Mouse (Mus musculus): Measurements from ENCODE around the gene Mutyh.

Gene Mutyh

DNA sequence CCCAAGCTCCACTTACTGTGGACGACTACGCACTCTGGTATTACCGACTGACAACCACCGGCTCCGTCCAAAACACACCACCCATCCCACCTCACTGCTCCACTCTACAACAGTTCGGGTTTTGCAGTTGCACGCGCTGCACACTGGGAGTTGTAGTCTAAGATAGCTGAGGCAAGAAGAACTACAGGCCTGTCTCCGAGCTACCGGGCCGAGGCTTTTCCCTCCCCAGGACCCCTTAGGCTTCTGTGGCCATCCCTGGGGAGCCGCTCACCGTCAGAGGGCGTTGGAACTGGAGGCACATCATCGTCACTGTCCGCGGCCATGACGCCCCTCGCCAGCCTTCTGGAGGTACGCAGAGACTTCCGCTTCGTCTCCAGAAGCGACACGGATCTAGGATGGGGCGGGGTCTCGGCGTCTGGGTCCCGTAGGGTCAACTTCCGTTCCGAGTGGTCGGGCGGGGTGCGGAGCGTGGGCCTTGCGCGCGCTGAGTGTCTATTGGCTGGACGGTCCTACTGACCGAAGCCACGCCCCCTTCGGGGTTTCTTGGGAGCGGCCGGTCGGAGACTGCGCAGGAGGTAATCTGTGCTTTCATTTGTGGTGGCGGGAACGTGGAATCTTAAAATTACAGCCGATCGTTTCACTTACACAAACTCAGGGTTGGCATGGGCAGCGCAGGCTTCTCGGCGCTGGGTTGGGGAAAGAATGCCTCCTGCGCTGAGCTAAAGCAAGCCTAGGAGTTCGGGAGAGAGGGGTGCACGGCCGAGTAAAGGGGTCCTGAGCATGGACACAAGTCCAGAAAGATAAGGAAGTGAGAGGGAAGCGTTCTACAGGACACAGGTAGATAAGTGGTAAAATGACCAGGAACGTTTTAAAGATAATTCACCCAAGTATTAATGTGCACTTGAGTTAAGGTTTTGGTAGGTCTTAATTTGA, at the start of gene Mutyh, which contains the start of gene Toe1:
Mutyh (plus strand) TSS at position 527 of the 933 bp plus-strand sequence.
Toe1 (minus strand) TSS at position 444 of the 933 bp plus-strand sequence.
- DNase-seq (ENCODE audit: extremely low read depth, low read depth, low spot score), result no peak

DNA sequence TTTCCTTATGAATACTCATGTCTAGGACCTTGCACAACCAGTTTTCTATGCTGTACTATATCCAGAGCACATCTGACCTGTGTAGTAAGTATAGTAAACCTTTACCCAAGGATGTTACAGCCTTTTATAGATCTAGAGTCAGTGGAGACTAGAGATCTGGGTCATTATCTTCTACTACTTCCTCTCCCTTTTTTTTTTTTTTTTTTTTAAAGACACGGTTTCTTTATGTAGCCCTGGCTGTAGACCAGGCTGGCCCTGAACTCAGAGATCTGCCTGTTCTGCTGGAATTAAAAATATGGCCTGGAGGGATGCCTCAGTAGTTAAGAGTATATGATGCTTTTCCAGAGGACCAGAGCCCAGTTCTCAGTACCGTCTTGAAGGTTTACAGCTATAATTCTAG, 45.6 kb upstream of the Mutyh start:
- DNase-seq (ENCODE audit: extremely low read depth, low read depth, low spot score), result no peak

GRCm38 (mm10) chr4:116764001-116764400, 43.5 kb upstream of the Mutyh start:
- no peak for DNase-seq (ENCODE audit: extremely low read depth, low read depth, low spot score)

DNA sequence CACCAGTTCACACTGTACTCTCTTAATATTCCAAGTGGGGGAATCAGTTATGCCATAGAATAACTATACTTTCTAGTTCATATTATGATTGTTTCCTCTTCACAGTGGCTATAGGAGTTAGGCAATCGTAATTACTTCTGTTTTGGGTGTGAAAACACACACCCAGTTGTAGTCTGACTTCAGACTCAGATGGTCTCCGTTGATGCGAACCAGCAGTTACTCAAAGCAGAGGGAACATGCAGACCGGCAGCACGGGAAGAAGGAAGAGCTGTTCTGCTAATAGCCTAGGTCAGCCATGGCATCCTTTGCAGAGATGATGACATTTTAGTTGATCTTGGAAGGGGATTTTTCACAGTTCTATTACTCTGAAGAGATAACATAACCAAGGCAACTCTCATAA, 39.0 kb upstream of the Mutyh start:
- no peak for DNase-seq (ENCODE audit: extremely low read depth, low read depth, low spot score)

GRCm38 (mm10) chr4:116769060-116769459, 38.5 kb upstream of the Mutyh start:
- DNase-seq (ENCODE audit: extremely low read depth, low read depth, low spot score), result no peak

- no peak for DNase-seq (ENCODE audit: extremely low read depth, low read depth, low spot score)
Measured at GRCm38 (mm10) chr4:116776391-116776790, 31.1 kb upstream of the Mutyh start.

GRCm38 (mm10) chr4:116777079-116777478, 30.4 kb upstream of the Mutyh start:
- DNase-seq (ENCODE audit: extremely low read depth, low read depth, low spot score), result no peak

GRCm38 (mm10) chr4:116780541-116780940, 27.0 kb upstream of the Mutyh start:
- no peak for DNase-seq (ENCODE audit: extremely low read depth, low read depth, low spot score)

DNA sequence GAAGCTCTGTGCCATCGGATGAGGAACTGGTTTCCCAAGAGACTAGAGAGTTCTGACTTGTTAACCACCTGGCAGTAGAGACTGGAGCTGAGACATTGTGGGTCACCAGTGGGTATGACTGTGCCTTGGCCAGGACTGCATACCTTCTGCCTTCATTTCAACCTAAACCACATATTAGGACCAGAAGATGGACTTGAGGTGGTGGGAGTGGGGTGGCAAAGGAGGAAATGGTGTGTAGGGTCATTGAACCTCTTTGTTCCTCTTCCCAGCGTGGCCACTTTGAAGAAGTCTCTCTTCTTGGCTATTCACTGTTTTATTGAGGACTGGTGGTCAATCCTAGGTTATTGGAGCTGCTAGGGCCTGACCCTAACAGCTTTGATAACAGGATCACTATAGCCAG, 26.2 kb upstream of the Mutyh start:
- DNase-seq (ENCODE audit: extremely low read depth, low read depth, low spot score), result no peak

GRCm38 (mm10) chr4:116782171-116782570, 25.4 kb upstream of the Mutyh start:
- no peak for DNase-seq (ENCODE audit: extremely low read depth, low read depth, low spot score)

- no peak for DNase-seq (ENCODE audit: extremely low read depth, low read depth, low spot score)
Measured at GRCm38 (mm10) chr4:116786587-116786986, 20.9 kb upstream of the Mutyh start.

GRCm38 (mm10) chr4:116787985-116788760, 19.4 kb upstream of the Mutyh start:
- no peak for DNase-seq (ENCODE audit: extremely low read depth, low read depth, low spot score)

DNA sequence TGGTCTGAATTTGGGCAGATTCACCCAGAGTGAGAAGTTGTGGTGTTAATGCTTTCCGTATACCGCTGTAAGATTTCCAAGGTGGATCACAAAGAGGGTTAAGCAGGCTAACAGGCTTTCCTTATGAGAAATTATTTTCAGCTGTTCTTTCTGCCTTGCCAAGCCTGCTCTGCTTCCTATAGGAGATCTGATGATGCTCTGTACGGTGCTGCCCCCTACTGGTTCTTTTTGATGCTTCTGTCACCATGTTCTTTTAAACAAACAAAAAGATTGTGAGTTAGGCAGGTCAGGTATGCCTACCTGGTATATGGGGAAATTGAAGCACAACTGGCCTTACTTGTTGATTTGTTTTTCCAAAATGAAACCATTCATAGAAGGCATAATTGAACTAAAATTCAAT, 18.6 kb upstream of the Mutyh start:
- no peak for DNase-seq (ENCODE audit: extremely low read depth, low read depth, low spot score)

- no peak for DNase-seq (ENCODE audit: extremely low read depth, low read depth, low spot score)
Measured at GRCm38 (mm10) chr4:116792453-116792852, 15.1 kb upstream of the Mutyh start.

DNA sequence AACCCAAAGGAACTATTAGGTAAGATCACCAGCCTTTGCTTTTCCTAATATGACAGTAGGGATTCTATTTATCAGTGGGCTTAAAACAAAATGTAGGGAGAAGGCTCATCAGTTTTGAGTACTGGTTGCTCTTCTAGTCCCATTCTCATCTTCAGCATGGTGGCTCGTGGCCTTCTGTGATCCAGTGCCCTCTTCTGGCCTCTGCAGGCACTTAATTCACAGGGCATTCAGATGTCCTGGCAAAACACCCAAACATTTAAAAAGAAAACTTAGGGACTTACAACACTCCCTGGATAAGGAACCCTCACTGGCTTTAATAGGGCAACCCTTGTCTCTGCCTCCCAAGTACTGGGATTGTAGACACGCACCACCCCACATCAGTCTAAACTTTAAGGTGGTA, 13.2 kb upstream of the Mutyh start:
- DNase-seq (ENCODE audit: extremely low read depth, low read depth, low spot score), result no peak

DNA sequence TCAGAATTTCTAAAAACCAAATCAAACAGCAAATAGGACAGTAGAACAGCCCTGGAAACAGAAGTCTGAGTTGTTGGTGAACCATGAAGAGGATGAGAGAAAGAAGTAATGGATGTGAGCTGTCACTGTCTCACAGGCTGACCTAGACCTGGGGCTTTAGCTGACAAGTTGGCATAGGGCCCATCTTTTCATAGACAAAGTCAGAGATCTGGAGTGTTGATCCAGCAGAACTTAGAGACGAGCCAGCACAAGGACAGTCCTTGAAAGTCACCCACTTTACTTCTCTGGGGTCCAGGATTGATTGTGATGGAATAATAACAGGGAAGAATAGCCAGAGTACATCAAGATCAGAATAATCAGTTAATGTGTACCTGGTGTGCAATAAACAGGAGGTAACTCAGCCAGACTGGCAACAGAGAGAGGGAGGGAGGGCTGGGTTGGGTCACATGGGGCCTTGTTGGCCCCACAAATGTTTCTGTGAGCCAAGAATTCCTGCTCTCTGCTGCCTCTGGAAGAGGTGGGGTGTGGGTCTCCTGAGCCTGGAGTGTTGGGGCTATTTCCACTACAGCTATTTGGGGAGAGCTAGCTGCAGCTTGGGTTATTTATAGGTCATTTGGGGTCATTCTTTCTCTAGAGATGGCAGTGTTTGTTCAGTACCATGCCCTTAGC, 10.9 kb upstream of the Mutyh start:
- DNase-seq (ENCODE audit: extremely low read depth, low read depth, low spot score), result no peak

- DNase-seq (ENCODE audit: extremely low read depth, low read depth, low spot score), result no peak
Measured at GRCm38 (mm10) chr4:116799901-116800300, 7.6 kb upstream of the Mutyh start.

DNA sequence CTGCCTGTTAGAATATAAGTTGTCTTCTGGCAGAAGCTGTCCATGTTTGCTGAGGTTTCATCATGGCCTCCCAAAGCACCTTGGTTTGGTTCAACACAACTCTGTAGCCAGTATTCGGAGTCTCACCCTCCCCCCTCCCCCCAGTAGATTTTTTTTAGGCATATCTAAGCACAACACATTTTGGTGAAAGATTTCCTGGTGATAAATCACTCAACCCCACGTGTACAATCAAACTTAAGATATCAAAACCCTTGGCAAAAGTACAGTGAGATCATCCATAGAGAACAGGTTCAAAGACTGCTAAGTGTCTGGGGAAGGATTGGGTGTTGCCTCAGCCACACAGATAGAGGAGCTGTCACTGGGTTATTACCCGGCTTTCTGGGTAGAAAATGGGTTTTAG, 3.5 kb downstream of the Mutyh start:
- no peak for DNase-seq (ENCODE audit: extremely low read depth, low read depth, low spot score)

GRCm38 (mm10) chr4:116815276-116815675, 7.8 kb downstream of the Mutyh start:
- no peak for DNase-seq (ENCODE audit: extremely low read depth, low read depth, low spot score)

DNA sequence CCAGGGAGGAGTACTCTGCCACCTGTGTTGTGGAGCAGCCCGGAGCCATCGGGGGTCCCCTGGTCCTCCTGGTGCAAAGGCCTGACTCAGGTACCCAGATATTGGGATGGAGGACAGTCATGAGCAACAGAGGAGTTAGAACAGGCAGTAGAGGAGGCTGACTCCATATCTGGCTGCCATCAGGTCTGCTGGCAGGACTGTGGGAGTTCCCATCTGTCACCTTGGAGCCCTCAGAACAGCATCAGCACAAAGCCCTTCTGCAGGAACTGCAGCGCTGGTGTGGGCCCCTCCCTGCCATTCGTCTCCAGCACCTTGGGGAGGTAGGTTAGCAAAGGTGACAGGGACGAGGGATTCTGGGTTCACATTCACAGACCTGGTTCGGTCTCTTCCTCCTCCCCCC, 10.0 kb downstream of the Mutyh start:
- no peak for DNase-seq (ENCODE audit: extremely low read depth, low read depth, low spot score)
